Mouse (Mus musculus) kidney, postnatal 0 days (tissue): ENCODE results near the gene Klra4. TPM values are rescaled to one million over a fixed set of nuclear protein-coding genes. Genes with fewer than 3 reads are reported as not detected.
"Not testable (repeated sequence)": the region's sequence is repeated elsewhere in the genome, so short reads cannot be mapped to it uniquely, and the experiment has no call there.

ENCODE experiments used
- ATAC-seq: fragments of 200-750 bp; cut with Nextera tagmentation; replicated peaks from 2 replicates; pipeline ENCODE4 v1.8.0; 2017; ENCODE audit warnings: low read depth, moderate number of reproducible peaks, moderate TSS enrichment, moderate library complexity; ENCODE audit not compliant: low FRiP score
- DNase-seq: peaks from one replicate; pipeline ENCODE4 v3.0.0-alpha.2; 2016; ENCODE audit warnings: low spot score
- H3K27ac ChIP-seq: fragments of 300-500 bp; sonication (generic); 2 replicates; pipeline ENCODE4 v1.5.1; 2014; ENCODE audit warnings: mild to moderate bottlenecking
- H3K27me3 ChIP-seq: fragments of 300-500 bp; sonication (generic); 2 replicates; pipeline ENCODE4 v1.6.1; 2014; ENCODE audit warnings: low read length, mixed read lengths; ENCODE audit not compliant: insufficient read depth
- H3K36me3 ChIP-seq: fragments of 300-500 bp; sonication (generic); 2 replicates; pipeline ENCODE4 v1.6.1; 2014; ENCODE audit warnings: low read length, mixed read lengths; ENCODE audit not compliant: insufficient read depth
- H3K4me1 ChIP-seq: fragments of 300-500 bp; sonication (generic); replicated peaks from 2 replicates; pipeline ENCODE4 v1.6.1; 2014; ENCODE audit warnings: antibody characterized with exemption, low read length, mixed read lengths; ENCODE audit not compliant: insufficient read depth
- H3K4me2 ChIP-seq: fragments of 300-500 bp; sonication (generic); 2 replicates; pipeline ENCODE4 v1.6.1; 2014; ENCODE audit warnings: mild to moderate bottlenecking, low read length, moderate library complexity, mixed read lengths
- H3K4me3 ChIP-seq: fragments of 300-500 bp; sonication (generic); replicated peaks from 2 replicates; pipeline ENCODE4 v1.5.1; 2014; ENCODE audit warnings: low read depth, low read length
- H3K9ac ChIP-seq: fragments of 300-500 bp; sonication (generic); 2 replicates; pipeline ENCODE4 v1.6.1; 2014; ENCODE audit warnings: low read depth, low read length
- H3K9me3 ChIP-seq: fragments of 300-500 bp; sonication (generic); replicated peaks from 2 replicates; pipeline ENCODE4 v1.6.1; 2016; ENCODE audit warnings: low read length, inconsistent platforms, mixed read lengths
- CTCF ChIP-seq: IDR thresholded peaks from 2 replicates; pipeline ENCODE4 v1.5.1; 2016; ENCODE audit warnings: antibody characterized with exemption, low read depth, mild to moderate bottlenecking, moderate library complexity
- WGBS: fragments of 180-500 bp; shearing (Covaris S2); extraction: QIAGEN DNeasy Blood & Tissue Kit; methylation state at CpG from one replicate; pipeline ENCODE4 v1.1.7; 2014; 5-methylcytosine and 5-hydroxymethylcytosine counted together
- polyA plus RNA-seq: library from polyadenylated mRNA; unstranded; fragments of >200 nt; fragmentation: Nextera tagmentation; extraction: Ambion mirVana; gene quantifications from 2 replicates; pipeline ENCODE4 v1.2.1, GENCODE M21; 2015

Gene Klra4
- not detected in 2 replicates for polyA plus RNA-seq

GRCm38 (mm10) chr6:130067171-130067570 is at the start of gene Klra4:
TSS of gene Klra4 (minus strand) at chr6:130067271.
- not testable (repeated sequence) for DNase-seq, H3K4me3 ChIP-seq, H3K27me3 ChIP-seq, H3K4me2 ChIP-seq, H3K27ac ChIP-seq, H3K4me1 ChIP-seq, H3K36me3 ChIP-seq, ATAC-seq, H3K9ac ChIP-seq, H3K9me3 ChIP-seq
- 55% methylated on average over 1 of the region's 1 CpGs for WGBS

- ATAC-seq (no peak), DNase-seq (no peak)
- Histone ChIP-seq H3K27ac (no peak overlapping the region), H3K4me1 (no peaks in the 10 kb centered on the region), H3K36me3 (no peaks in the 10 kb centered on the region), H3K4me3 (no peak overlapping the region), H3K27me3 (no peaks in the 10 kb centered on the region), H3K9me3 (no peaks in the 10 kb centered on the region), H3K4me2 (no peak overlapping the region), H3K9ac (no peak overlapping the region)
- WGBS: 76% methylated on average over 1 of the region's 1 CpGs
- no peak for TF ChIP-seq CTCF
These were observed 43.4 kb upstream of the Klra4 start for GRCm38 (mm10) chr6:130110485-130110884.

- not testable (repeated sequence) for ATAC-seq
These were observed 35.7 kb upstream of the Klra4 start for GRCm38 (mm10) chr6:130102743-130103142.

GRCm38 (mm10) chr6:130092336-130092948 is 25.4 kb upstream of the Klra4 start:
- H3K36me3 ChIP-seq: no peaks in the 10 kb centered on the region
- no peak for TF ChIP-seq CTCF
- H3K27ac ChIP-seq: no peak overlapping the region
- no peak overlapping the region for H3K9ac ChIP-seq
- no peak overlapping the region for H3K4me2 ChIP-seq
- H3K4me1 ChIP-seq: no peaks in the 10 kb centered on the region
- ATAC-seq: no peak
- WGBS: 77% methylated on average over 5 of the region's 5 CpGs
- H3K27me3 ChIP-seq: no peaks in the 10 kb centered on the region
- no peak for DNase-seq
- no peaks in the 10 kb centered on the region for H3K9me3 ChIP-seq
- no peak overlapping the region for H3K4me3 ChIP-seq

More at GRCm38 (mm10) chr6:130102743-130103142, 35.7 kb upstream of the Klra4 start:
- H3K36me3 ChIP-seq, H3K27ac ChIP-seq, H3K27me3 ChIP-seq, H3K9ac ChIP-seq, DNase-seq, H3K4me3 ChIP-seq, H3K9me3 ChIP-seq, H3K4me2 ChIP-seq, H3K4me1 ChIP-seq: not testable (repeated sequence)
- 81% methylated on average over 3 of the region's 3 CpGs for WGBS

- no peak overlapping the region for H3K4me2 ChIP-seq
These were observed 1.9 kb downstream of the Klra4 start for GRCm38 (mm10) chr6:130065196-130065595.

GRCm38 (mm10) chr6:130035146-130035545 is 31.9 kb downstream of the Klra4 start:
- not testable (repeated sequence) for H3K27ac ChIP-seq, H3K4me2 ChIP-seq, H3K4me1 ChIP-seq, H3K9me3 ChIP-seq, ATAC-seq, DNase-seq, H3K36me3 ChIP-seq, H3K27me3 ChIP-seq, H3K4me3 ChIP-seq, H3K9ac ChIP-seq
- WGBS: 52% methylated on average over 4 of the region's 4 CpGs

More at GRCm38 (mm10) chr6:130065196-130065595, 1.9 kb downstream of the Klra4 start:
- no peak overlapping the region for H3K9ac ChIP-seq
- H3K4me3 ChIP-seq: no peak overlapping the region
- no peaks in the 10 kb centered on the region for H3K36me3 ChIP-seq
- no peak for TF ChIP-seq CTCF
- DNase-seq (no peak), ATAC-seq (no peak)
- H3K27me3 ChIP-seq: no peaks in the 10 kb centered on the region
- 75% methylated on average over 5 of the region's 5 CpGs for WGBS
- H3K4me1 ChIP-seq: no peaks in the 10 kb centered on the region
- H3K9me3 ChIP-seq: no peaks in the 10 kb centered on the region; the same call in 1 of the 2 replicates
- H3K27ac ChIP-seq: no peak overlapping the region

GRCm38 (mm10) chr6:130031493-130032089 is 35.5 kb downstream of the Klra4 start:
- not testable (repeated sequence) for H3K4me2 ChIP-seq, H3K4me3 ChIP-seq, H3K27me3 ChIP-seq, H3K9ac ChIP-seq, DNase-seq, H3K9me3 ChIP-seq, H3K4me1 ChIP-seq, H3K27ac ChIP-seq, ATAC-seq, H3K36me3 ChIP-seq
